Mouse (Mus musculus): ENCODE results near the gene Satb1. TPM values are rescaled to one million over a fixed set of nuclear protein-coding genes. Genes with fewer than 3 reads are reported as not detected.

Satb1 gene
- total RNA-seq, 2 experiments from 2014 or later: 127 to 132 TPM

DNA sequence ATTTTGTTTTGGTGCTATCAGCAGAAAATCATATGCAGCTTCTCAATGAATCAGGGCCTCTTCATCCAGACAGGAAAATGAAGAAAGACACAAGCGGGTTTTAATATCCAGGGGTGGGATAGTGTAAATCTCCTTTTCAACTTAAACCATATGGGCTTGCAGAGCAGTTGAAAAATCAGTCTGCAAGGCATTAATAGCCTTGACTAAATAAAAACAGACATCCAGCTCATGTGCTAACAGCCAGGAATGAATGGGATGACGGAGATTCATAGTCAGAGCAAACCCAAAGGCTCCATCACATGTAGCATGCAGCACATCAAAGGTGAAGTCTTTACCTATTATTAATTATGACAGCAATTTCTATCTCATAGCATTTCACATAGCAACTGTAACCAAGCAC, 142.6 kb downstream of the Satb1 start:
- no peak for DNase-seq (ENCODE audit: extremely low spot score in 1 of 2, low spot score in 2 of 2)
- intact Hi-C loops (cut with DNase I): no loop called here
- TF ChIP-seq CTCF (IDR thresholded peaks at IDR 0.05): no peak

DNA sequence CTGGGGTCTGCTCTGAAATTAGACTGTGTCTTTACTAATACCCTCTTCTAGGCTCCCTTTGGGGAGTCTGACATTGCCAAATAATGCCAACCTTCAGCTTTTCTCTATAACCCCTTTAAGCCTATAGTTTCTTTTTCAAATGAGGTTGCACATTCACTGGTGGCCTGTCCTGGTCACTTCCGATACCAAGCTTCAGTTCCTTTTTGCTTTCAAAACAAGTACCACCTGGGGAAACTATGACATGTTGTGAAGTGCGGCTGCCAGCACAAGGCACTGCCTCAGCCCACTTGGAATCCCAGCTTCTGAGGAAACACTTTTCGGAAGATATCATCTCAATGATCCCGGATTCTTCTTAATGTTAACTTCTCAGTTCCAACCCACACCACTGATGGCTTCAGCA, 145.9 kb downstream of the Satb1 start:
- H3K4me3 ChIP-seq: no peak overlapping the region

More for the DNA sequence above, 142.6 kb downstream of the Satb1 start:
- Histone ChIP-seq H3K4me3 (no peak overlapping the region), H3K27ac (no peak overlapping the region)

More for the DNA sequence above, 145.9 kb downstream of the Satb1 start:
- DNase-seq (ENCODE audit: extremely low spot score in 1 of 2, low spot score in 2 of 2): no peak
- no peak overlapping the region for H3K27ac ChIP-seq
- intact Hi-C loops (cut with DNase I): no loop called here
- TF ChIP-seq CTCF (IDR thresholded peaks at IDR 0.05): no peak

All from left cerebral cortex, adult 2 months (tissue).